Mouse (Mus musculus) myocyte (in vitro differentiated cells): ENCODE measurements around the gene Mad1l1.

Experiments used
- CEBPB ChIP-seq: IDR thresholded peaks from 2 replicates; pipeline ENCODE4 v1.6.1; 2011; ENCODE audit warnings: mild to moderate bottlenecking, moderate library complexity; ENCODE audit not compliant: poor library complexity, insufficient read depth, severe bottlenecking
- E2F4 ChIP-seq: IDR thresholded peaks from one replicate; pipeline ENCODE4 v1.6.1; 2011; ENCODE audit warnings: mild to moderate bottlenecking, control low read depth, moderate library complexity; ENCODE audit not compliant: insufficient read depth
- MAX ChIP-seq: IDR thresholded peaks from one replicate; pipeline ENCODE4 v1.6.1; 2011; ENCODE audit warnings: low read depth, mild to moderate bottlenecking, control low read depth
- MYOD1 ChIP-seq, 3 experiments: IDR thresholded peaks; one replicate each; pipeline ENCODE4 v1.6.1; 2011; ENCODE audit warnings: control low read depth in 2 of 3, low read depth in 2 of 3, mild to moderate bottlenecking in 2 of 3, moderate library complexity in 1 of 3; ENCODE audit not compliant: insufficient read length in 2 of 3, control insufficient read depth in 1 of 3
- POLR2A ChIP-seq: IDR thresholded peaks from one replicate; pipeline ENCODE4 v1.6.1; 2011; ENCODE audit warnings: low read depth, mild to moderate bottlenecking, control low read depth, moderate library complexity; ENCODE audit not compliant: insufficient read length
- POLR2AphosphoS2 ChIP-seq: IDR thresholded peaks from one replicate; pipeline ENCODE4 v1.6.1; 2011; ENCODE audit warnings: low read depth, control low read depth; ENCODE audit not compliant: insufficient read length
- REST ChIP-seq: IDR thresholded peaks from one replicate; pipeline ENCODE4 v1.6.1; 2011; ENCODE audit warnings: mild to moderate bottlenecking, control low read depth, moderate library complexity; ENCODE audit not compliant: insufficient read depth, insufficient read length
- TCF12 ChIP-seq: IDR thresholded peaks from one replicate; pipeline ENCODE4 v1.6.1; 2011; ENCODE audit warnings: mild to moderate bottlenecking, control low read depth; ENCODE audit not compliant: poor library complexity, insufficient read depth, severe bottlenecking
- USF1 ChIP-seq: IDR thresholded peaks from one replicate; pipeline ENCODE4 v1.6.1; 2011; ENCODE audit warnings: low read depth, mild to moderate bottlenecking, control low read depth, moderate library complexity

GRCm38 (mm10) chr5:140102731-140103130 is 218.6 kb downstream of the Mad1l1 start:
- TF ChIP-seq POLR2A (no peak), TCF12 (no peak), USF1 (no peak), E2F4 (no peak), CEBPB (no peak), MAX (no peak), POLR2AphosphoS2 (no peak), REST (no peak), MYOD1 (IDR thresholded peaks at IDR 0.05; ENCODE audit: control insufficient read depth in 1 of 3, insufficient read length in 2 of 3, low read depth in 2 of 3) (no peak)
